Mouse (Mus musculus): ENCODE results near the gene Cdk5.
A peak's percentile ranks its signal among the peaks of the same experiment; 100 is the strongest.

Gene Cdk5

DNA sequence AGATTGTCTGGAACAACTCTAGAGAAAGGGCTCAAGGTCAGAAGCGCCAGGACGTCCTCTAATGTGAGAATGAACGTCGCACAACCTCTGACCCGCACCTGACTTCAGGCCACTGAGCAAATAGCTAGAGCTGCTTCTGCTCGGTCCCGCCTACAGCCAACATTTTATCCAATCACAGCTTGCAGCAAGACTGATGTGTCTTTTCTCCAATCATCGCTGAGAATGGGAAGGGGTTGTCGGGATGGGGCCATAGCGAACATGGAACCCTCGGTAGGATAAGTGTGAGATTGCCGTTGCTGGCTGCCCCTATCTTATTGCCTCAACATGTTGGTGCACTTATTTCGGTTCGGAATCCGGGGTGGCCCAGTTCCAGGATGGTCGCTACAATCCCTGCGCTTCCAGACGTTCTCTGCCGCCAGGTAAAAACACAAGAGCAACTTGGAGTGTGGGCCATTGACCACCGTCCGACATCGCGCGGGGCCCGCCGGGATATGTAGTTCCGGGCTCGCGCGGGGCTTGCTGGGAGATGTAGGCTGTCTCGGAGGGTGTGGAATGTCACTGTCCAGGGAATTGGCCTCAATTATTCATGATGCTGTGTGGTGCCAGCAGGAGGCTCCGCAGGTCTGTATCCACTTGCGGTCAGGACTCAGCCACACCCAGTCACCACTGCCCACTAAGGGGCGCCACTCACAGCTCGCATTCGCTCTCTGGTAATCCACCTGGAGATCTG, 29.0 kb downstream of the Cdk5 start:
- DNase-seq: peak; percentile 98

DNA sequence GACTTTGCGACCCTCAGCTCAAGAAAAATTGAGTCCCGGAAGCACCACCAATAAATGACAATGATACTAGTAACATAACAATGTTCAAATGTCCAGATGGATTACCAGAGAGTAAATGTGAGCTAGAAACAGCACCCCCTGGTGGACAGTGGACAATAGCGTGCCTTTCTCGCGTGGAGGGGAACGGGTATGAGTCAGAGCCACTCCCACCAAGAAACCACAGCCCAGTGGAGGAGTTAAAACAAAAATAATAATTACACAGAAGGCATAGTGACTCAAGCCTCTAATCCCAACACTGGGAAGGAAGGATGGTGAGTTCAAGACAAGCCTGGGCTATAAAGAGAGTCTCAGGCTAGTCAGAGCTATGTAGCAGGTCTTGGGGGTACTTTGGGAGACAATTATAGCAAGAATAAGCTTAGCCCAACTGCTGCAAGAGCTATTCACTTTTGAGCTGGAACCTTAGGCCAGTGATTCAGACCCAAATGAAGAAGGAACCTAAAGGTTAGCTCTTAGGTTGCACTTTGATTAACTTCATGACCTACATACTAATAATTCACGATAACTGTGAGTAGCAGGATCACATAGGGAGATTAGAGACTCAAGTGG, 29.8 kb downstream of the Cdk5 start, which contains the start of gene Abcb8:
Abcb8 (plus strand) TSS at position 272 of the 606 bp plus-strand sequence.
- DNase-seq: peak; percentile 88

DNA sequence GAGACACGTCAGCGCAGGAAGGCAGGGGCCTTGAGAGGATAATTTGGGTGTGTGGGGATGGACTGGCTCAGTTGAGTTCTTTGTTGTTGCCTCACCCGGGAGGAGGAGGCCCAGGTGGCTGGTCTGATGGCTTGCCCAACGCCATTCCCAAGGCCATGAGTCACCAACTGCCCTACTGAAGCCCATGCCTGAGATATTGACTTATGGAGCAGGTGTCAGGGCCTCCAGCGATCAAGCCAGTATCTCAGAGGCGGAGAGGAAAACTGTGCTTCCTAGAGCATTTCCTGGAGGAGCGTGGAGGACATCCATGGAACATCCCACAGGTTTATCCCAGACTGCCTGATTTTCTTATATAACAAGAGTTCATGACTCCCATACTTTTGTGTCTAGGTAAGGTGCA, 30.6 kb downstream of the Cdk5 start:
- DNase-seq: no peak

DNA sequence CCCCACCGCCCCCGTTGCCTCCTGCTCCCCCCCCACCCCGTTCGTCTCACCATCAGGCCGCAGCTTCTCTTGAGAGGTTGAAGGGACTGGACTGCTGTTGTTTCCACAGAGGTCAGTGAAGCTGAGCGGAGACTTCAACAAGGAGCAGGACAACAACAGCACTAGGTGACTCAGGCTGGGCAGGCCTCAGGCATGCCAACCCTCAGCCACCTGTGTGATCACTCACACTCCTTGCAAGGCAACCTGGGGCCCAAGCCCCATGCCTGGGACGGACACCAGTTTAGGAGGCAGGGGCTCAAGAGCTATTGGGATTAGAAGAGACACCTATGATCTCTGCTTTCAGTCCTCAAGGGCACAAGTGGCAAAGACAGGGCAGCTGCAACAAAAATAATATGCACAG, 31.5 kb downstream of the Cdk5 start, which contains the start of gene Atg9b:
Atg9b (minus strand) TSS at position 280 of the 400 bp plus-strand sequence.
- DNase-seq: peak; percentile 43

DNA sequence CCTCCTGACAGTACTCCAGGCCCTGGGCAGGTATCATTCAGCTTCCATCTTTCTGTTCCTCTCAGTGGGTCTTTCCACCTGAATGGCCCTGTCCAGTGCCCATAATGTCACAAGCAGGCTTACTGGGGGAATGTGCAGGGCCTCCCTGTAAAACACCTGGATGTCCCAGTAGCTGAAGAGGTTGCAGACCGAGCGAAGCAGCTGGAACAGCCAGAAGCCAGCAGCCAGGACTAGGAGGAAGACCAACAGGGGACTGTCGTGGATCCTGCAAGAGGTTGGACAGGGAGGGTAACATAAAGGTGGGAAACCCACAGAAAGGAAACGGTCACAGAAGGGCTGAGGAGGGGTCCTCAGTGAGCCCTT, 33.7 kb downstream of the Cdk5 start:
- DNase-seq: no peak

DNA sequence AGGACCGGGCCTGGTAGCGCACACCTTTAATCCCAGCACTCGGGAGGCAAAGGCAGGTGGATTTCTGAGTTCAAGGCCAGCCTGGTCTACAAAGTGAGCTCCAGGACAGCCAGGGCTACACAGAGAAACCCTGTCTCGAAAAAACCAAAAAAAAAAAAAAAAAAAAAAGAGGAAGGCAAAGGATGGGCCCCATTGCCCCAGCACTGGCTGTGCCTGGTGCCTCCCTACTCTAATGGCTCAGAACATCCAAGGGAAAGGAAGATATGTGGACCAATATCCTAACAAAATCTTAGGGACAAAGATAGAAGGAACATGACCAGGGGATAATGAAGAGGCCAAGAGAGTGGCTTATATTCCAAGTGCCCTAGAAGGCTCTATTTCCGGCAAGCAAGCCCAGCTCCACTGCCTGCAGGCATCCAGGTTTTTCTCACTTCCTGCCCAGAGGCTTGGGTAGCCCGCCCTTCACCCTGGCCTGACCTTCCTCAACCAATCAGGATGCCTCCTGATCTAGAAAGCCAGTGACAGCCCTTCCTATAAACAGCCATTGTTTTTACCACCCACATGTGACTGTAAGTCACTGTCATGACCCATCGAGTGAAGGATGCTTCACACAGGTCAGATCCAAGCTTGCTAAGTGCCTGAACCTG, 34.2 kb downstream of the Cdk5 start:
- peak; percentile 29 for DNase-seq

DNA sequence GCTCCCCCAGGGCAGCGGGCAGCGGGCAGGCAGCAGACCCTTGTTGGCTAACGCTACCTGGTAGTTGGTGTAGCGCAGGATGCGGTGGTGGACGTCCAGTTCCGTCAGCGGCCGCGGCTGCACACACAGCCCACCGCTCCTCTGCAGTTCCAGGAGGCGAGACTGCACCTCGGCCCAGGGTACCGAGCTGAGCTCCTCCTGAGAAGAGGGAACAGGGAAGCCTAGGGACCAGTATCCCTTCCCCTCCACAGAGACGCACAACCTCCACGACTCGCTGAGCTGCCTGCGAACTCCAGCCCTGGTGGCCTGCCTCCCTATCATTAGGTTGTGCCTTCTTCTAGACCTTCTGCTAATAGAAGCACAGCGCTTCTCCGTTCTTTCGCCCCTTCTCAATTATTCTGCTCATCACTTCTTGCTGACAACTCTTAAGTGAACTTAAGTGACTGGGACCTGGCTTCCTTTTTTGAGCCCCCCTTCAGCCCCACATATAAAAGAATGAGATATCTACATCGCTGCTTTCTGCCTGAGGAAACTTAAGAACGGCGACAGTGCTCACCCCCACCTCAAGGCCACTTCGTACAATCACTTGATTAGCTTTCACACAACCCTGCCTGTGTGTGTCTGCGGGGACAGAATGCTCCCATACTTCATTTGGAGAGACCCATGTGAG, 34.9 kb downstream of the Cdk5 start:
- DNase-seq: peak; percentile 25

DNA sequence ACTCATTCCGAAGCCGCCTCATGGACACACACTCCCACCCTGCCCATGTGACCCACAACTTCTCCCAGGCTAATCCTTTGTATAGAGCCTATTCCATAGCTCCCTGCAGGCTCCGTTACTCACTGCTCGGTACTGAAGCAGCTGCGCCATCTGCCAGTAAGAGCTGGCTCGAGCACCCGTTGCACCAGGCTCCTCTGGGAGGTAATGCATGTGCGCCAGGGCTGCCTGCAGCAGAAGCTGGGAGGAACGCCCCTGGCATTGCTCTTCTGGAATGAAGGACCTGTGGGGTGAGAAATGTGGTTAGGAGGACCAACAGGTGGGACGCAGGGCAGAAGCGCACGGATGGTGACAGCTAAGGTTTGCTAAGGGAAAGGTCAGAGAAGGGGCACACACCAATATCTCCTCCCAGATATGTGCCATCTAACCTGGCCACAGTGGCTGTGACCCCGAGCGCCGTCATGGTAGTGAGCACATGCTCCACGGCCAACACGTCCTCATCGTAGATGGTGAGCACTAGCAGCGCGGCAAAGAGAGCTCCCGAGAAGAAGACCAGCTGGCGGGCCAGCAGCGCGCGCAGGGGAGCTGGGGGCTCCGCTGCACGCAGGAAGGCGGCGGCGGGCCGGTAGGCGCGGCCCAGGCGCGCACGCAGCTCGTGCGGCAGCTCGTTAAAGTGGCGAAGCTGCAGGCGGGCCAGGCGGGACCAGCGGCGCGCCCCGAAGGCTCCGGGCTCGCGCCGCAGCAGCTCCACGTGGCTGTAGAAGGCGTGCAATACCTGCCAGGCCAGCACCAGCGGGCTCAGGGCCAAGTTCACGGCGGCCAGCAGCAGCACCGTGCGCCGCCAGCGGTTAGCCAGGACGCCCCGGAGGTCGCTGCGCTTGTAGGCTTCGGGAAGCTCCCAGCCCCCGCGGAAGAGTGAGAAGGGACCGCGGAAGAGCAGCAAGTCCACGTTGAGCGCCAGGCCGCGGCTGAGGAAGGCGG, 35.8 kb downstream of the Cdk5 start:
- peak; percentile 48 for DNase-seq

DNA sequence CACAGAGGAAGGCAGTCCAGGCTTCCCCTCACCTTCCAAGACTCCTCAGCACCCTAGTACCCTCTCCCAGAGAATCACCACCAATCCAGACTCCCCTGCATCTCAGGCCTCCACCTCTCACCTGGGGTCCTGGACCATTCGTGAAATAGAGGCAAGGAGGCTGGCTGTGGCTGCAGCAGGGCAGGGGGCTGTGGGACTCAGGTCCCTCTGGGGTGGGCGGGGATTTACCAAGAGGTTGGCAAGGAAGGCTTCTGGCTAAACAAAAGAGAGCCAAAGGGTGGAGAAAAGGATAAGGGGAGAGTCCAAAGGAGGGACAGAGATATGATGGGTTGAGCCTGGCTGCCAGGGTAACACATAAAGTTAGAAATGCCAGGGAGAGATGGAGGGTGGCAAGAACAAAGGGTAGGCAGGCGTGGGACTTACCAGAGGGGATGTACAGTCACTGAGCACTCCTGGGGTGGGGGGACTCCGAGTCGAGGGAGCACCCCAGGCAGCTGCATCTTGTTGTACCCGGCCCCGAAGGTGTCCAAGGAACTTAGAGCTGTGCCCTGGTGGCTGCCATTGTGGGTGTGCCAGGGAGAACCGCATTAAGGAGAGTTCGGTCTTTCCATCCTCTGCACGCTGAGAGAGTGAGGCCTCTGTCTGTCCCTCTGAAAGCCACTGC, 37.3 kb downstream of the Cdk5 start:
- DNase-seq: peak; percentile 27

DNA sequence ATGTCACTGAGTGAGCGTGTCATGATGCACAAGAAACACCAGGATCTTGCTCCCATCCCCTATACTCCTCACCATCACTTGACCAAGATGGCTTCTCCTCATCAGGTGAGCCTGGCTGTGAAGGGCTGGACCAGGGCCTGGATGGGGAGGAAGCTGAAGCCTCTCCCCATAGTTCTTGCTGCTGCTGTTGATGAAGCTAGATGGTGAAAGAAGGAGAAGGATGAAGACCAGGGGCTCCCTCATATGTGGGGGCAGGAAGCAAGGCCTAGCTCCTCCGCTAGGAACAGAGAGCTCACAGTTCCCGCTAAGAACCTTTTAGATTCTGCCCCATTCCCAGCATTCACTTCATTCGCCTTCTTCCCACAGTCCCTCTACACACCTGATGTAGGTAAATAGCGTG, 38.0 kb downstream of the Cdk5 start:
- peak; percentile 20 for DNase-seq

DNA sequence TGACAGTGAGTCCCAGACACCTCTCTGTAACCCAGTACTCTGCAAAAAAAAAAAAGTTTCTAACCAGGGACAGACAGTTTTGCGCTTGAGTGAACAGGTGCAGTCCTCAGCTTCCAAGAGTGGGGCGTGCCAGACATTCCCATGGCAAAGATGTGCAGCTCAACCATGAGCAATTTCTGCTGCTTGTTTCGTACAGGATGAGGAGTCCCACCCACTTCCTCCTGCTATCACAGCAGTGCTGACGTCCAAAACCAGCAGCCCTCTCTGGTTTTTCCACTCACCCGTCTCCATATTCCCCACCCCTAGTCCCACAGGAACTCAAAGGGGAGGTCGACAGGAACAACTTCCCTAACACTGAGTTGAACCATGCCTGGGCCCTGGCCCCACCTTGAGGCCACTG, 38.9 kb downstream of the Cdk5 start:
- DNase-seq: peak; percentile 48

DNA sequence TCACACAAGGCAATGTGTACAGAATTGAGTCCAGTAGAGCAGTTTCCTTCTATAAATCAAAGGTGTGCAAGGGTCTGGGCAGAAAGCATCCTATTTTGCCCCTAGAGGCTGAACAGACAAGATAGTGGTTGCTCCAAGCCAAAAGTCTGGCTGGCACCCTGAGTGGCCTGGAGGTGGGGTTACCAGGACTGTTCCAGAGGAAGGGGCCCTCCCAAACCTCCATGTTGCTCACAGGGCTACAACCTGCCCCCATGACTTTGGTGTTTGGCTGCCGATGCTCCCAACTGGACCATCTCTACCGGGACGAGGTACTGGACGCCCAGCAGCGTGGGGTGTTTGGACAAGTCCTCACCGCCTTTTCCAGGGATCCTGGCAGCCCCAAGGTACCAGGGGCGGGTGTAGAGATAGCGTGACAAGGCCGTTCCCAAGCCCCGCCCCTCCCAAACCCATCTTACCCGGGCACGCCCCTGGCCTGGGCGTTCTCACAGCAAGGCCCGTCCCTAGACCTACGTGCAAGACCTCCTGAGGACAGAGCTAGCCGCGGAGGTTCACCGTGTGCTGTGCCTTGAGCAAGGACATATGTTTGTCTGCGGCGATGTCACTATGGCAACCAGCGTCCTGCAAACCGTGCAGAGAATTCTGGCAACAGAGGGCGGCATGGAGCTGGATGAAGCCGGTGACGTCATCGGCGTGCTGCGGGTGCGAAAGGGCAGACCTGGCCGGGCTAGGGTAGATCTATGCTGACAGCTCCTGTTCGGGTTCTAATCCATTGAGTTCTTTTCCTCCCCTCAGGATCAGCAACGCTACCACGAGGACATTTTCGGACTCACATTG, 40.1 kb downstream of the Cdk5 start:
- peak; percentile 98 for DNase-seq

DNA sequence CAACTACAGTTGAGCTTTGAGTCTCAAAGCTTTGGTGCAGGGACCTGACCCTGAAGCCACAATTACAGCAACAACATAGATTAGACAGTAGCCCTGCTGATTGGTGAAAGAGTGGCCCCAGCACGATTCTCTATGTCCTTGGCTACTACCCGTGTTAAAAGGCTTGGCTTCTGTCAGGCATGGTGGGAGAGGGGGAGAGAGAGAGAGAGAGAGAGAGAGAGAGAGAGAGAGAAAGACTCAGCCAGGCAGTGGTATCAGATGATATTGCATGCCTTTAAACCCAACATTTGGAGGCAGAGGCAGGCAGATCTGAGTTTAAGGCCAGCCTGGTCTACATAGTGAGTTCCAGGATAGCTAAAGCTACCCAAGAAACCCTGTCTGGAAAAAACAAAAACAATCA, 41.3 kb downstream of the Cdk5 start:
- DNase-seq: no peak

DNA sequence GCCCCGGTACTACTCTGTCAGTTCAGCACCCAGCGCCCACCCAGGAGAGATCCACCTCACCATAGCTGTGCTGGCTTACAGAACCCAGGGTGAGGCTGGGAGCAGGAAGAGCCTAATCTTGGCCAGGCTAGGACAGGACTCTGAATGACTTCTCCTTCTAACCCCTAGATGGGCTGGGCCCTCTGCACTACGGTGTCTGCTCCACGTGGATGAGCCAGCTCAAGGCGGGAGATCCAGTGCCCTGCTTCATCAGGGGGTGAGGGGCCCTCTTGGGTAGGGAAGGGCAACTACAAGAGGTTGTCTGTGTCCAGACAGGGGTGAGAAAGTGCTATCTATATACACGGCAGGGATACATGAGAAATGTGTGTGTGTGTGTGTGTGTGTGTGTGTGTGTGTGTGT, 41.8 kb downstream of the Cdk5 start:
- no peak for DNase-seq

DNA sequence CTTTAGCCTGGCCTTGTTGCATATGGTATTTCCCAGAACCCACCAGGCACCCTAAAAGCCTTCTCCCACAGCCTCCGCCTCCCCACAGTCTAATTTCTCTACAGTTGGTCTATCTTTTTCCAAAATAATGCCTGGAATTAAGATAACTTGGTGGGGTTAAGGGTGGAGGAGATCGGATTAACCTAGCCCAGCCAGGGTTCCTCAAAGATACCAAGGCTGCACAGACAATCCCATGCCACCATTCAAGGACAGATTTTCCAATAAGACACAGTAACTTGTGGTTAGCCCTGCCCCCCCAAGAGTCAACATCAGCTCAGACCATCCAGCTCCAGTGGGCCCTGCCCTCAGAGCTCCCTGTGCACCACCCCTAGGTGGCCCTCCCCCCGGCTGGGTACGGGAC, 42.8 kb downstream of the Cdk5 start:
- DNase-seq: no peak

DNA sequence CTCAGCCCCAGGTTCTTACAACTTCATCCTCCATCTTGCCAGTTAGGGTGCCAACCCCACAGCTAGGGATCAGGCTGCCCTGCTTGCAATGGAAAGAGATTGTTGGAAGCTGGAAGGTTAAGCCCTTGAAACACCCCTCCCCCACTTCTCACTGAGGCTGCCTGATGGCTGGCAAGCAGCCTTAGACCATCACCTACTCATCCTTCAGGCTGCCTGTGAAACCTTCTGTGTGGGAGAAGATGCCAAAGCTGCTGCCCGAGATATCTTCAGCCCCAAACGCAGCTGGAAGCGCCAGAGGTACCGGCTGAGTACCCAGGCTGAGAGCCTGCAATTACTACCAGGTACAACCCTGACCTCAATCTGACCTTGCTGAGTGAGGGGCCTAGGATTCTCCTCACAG, 43.8 kb downstream of the Cdk5 start:
- no peak for DNase-seq

DNA sequence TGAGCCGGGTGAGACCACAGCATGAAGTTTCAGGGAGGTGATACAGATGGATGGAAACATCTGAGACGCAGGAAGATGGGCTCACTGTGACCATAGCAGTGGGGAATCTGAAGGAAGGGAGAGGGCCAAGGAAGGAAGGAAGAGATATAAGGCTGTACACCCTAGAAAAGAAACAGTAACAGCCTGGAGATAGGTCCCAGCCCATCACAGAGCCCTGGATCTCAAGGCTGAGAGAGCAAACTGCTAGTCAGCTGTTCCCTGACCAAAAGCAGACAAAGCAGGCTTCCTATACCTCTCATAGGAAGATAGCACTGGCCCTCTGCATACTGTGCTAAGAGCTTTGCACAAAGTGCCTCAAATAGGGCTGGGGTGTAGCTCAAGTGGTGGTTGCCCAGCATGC, 44.6 kb downstream of the Cdk5 start:
- no peak for DNase-seq

DNA sequence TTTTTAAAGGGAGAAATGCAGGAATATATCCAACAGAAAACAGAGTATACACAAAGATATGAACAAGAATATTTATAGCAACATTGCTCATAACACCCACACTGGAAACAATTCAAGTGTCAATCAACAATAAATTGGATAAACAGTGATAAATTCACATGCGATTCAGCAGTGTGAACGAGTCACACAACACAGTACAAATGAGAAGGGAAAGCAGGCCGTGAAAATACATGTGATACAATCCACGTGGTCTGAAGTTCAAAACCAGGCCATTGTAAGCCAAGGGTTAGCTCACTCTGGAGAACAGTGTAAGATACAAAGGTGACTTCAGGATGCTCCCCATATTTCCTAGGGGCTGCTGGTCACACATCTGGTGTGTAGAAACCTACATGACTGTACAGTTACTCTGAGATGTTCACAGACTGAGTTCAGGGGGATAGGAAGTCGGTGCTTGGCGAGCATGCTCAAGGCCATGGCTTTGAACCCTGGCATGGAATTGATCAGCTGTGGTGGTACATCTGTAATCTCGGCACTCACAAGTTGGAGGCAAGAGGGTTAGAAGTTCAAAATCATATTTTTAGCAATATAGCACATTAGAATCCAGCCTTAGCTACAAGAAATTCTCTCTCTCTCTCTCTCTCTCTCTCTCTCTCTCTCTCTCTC, 48.5 kb downstream of the Cdk5 start:
- DNase-seq: no peak

DNA sequence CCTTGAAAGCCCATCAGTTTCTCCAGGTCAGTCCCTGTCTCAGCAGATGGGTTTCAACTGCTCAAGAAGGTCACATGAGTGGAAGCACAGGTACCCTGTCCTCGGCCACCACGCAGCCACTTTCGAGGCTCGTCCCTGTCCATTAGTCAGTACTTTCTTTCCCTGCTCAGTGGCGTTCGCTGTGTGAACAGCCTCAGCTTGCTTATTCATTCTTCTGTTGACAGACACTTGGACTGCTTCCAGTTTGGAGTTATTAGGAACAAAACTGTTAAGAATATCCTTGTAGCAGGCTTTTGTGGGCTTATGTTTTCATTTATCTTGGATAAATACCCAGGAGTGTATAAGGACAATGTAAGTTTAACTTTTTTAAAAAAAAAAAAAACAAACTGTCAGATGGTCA, 49.1 kb downstream of the Cdk5 start:
- DNase-seq: no peak

DNA sequence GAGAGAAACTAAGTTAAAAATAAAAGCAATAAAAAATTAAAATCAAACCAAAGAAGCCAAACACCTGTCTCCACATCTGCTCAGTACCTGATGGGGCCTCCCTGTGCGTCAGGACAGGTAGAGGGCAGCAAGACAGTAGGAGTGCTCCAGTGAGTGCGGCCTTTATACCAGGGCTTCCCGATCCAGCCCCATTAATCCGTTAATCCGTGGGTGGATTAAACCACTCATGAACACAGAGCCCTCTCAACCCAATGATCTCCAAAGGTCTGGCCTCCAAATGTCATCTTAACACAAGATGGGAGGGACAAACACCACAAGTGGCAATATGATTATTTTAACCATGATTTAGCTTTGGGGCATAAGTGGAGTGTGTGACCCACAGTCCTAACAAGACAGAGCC, 49.5 kb downstream of the Cdk5 start:
- DNase-seq: no peak
